In the genomic region with DNA sequence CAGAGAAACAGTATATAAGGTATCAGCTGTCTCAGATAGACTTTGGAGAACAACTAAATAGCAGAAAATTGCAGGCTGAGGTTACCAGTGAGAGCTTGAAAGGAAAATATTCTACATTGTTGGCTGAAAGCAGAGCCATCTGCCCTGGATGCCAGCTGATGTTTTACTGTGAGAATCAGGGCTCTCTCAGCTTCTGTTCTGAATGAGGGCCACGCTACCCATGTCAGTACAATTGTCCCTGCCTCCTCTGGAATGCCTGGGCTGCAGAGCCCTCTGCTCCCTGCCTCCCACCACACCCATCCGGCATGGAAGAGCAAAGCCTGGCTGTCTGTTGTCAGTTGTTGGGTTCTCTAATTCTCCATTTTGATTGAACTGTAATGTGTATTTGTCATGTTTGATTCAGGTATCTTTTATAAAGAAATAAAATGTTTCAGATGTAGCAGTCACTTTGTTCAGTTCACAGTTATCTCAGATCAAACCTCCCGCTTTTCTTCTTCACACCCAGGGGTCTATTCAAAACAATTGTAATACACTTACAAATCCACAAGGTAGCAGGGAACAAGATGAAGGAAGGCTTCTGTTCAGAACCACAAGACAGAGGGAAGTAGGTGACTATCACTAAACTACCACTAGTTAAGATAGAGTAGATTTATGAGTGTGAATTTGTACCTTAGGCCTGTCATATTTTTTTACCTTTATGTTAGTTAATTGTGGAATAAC, we compare ENCODE assay signal across 20 mouse cellular contexts.
DNase-seq lines count a peak whose midpoint lies in the region; ATAC-seq and TF ChIP-seq lines count a peak whose summit lies in the region.
"Had no signal": no experiment of that assay in that cellular context is flagged by ENCODE, and none has a peak within 500 bp of the region (broad histone marks: within the 10 kb centered on the region; RNA-seq: fewer than 3 reads in every experiment).

No protein-coding gene starts in this region.

- no peak overlapping the region for H3K4me2 ChIP-seq in hindbrain, embryonic 11.5 days (replicated peaks; ENCODE audit: low read depth, low read length)
- H3K4me2 ChIP-seq in hindbrain, embryonic 14.5 days (replicated peaks) = no peak overlapping the region
- no peak overlapping the region for H3K4me2 ChIP-seq in neural tube, embryonic 13.5 days
- H3K4me2 ChIP-seq: heart, embryonic 11.5 days had no signal

- TF ChIP-seq POLR2A in brain, embryonic 14.5 days (IDR thresholded peaks at IDR 0.05; ENCODE audit: borderline replicate concordance, extremely low read depth, insufficient read depth, insufficient read length, poor library complexity, severe bottlenecking) = no peak

- no peaks in the 10 kb centered on the region for H3K9me3 ChIP-seq in hindbrain, embryonic 11.5 days (ENCODE audit: control insufficient read depth, low read length)
- H3K9me3 ChIP-seq in hindbrain, embryonic 14.5 days (ENCODE audit: control insufficient read depth, low read length) = no peaks in the 10 kb centered on the region
- no peaks in the 10 kb centered on the region for H3K9me3 ChIP-seq in neural tube, embryonic 13.5 days
- H3K9me3 ChIP-seq in heart, embryonic 10.5 days = no peaks in the 10 kb centered on the region

- no peak for TF ChIP-seq CTCF in brain, embryonic 14.5 days (IDR thresholded peaks at IDR 0.05; ENCODE audit: borderline replicate concordance, extremely low read depth, insufficient read depth, insufficient read length)

- DNase-seq in embryo, embryonic 10.5 days (ENCODE audit: low spot score) = peak; percentile 14
- DNase-seq in embryo, embryonic 9.5 days (ENCODE audit: extremely low spot score) = no peak
- peak; percentile 7 for DNase-seq in hindbrain, embryonic 11.5 days (ENCODE audit: low spot score)
- DNase-seq in hindbrain, embryonic 14.5 days (ENCODE audit: low spot score) = no peak
- peak; percentile 43 for DNase-seq in brain, embryonic 14.5 days (ENCODE audit: low read depth)
- no peak for DNase-seq in heart, embryonic 10.5 days (ENCODE audit: low spot score)
- DNase-seq in testis, postnatal 14 days (ENCODE audit: low spot score) = no peak
- DNase-seq: adrenal gland, adult 2 months; heart, postnatal 36 days; kidney, postnatal 25 days; liver, postnatal 0 days; lung, postnatal 36 days; right cerebral cortex, adult 18-20 months; thymus, postnatal 36 days had no signal

- H3K4me1 ChIP-seq in hindbrain, embryonic 11.5 days (replicated peaks; ENCODE audit: control insufficient read depth, insufficient read depth, low read length) = no peaks in the 10 kb centered on the region
- H3K4me1 ChIP-seq in hindbrain, embryonic 14.5 days (replicated peaks; ENCODE audit: control insufficient read depth, insufficient read depth, low read length) = no peaks in the 10 kb centered on the region
- H3K4me1 ChIP-seq in neural tube, embryonic 13.5 days (replicated peaks) = peaks cover 16% of the 10 kb centered on the region
- H3K4me1 ChIP-seq in heart, embryonic 10.5 days = no peaks in the 10 kb centered on the region

- no peaks in the 10 kb centered on the region for H3K27me3 ChIP-seq in hindbrain, embryonic 11.5 days (ENCODE audit: control insufficient read depth, insufficient read depth, low read length)
- no peaks in the 10 kb centered on the region for H3K27me3 ChIP-seq in hindbrain, embryonic 14.5 days (ENCODE audit: control insufficient read depth, insufficient read depth, low read length)
- no peaks in the 10 kb centered on the region for H3K27me3 ChIP-seq in neural tube, embryonic 13.5 days
- no peaks in the 10 kb centered on the region for H3K27me3 ChIP-seq in heart, embryonic 10.5 days (ENCODE audit: insufficient read depth, poor library complexity, severe bottlenecking)
- H3K27me3 ChIP-seq: CH12.LX had no signal

- H3K4me3 ChIP-seq in hindbrain, embryonic 11.5 days (ENCODE audit: low read depth, low read length) = no peak overlapping the region
- no peak overlapping the region for H3K4me3 ChIP-seq in hindbrain, embryonic 14.5 days (replicated peaks; ENCODE audit: low read length)
- no peak overlapping the region for H3K4me3 ChIP-seq in neural tube, embryonic 13.5 days
- no peak overlapping the region for H3K4me3 ChIP-seq in heart, embryonic 10.5 days
- H3K4me3 ChIP-seq: erythroblast, embryonic 14.5 days had no signal

- H3K27ac ChIP-seq in hindbrain, embryonic 11.5 days (ENCODE audit: low read depth, low read length) = no peak overlapping the region
- H3K27ac ChIP-seq in hindbrain, embryonic 14.5 days = no peak overlapping the region
- peak overlapping the region; percentile 46; the same call in 1 of the 2 replicates for H3K27ac ChIP-seq in neural tube, embryonic 13.5 days (replicated peaks)
- no peak overlapping the region for H3K27ac ChIP-seq in heart, embryonic 10.5 days
- H3K27ac ChIP-seq: stomach, postnatal 0 days had no signal

- WGBS in hindbrain, embryonic 11.5 days = 48% methylated on average over 3 of the region's 3 CpGs
- WGBS in hindbrain, embryonic 14.5 days = 27% methylated on average over 3 of the region's 3 CpGs
- WGBS in neural tube, embryonic 13.5 days = 20% methylated on average over 3 of the region's 3 CpGs
- WGBS in heart, embryonic 10.5 days = 50% methylated on average over 3 of the region's 3 CpGs

- H3K9ac ChIP-seq in hindbrain, embryonic 11.5 days (ENCODE audit: low read depth, low read length) = no peak overlapping the region
- H3K9ac ChIP-seq in hindbrain, embryonic 14.5 days = no peak overlapping the region
- H3K9ac ChIP-seq in neural tube, embryonic 13.5 days = no peak overlapping the region
- H3K9ac ChIP-seq: liver, postnatal 0 days had no signal

- no peaks in the 10 kb centered on the region for H3K36me3 ChIP-seq in hindbrain, embryonic 11.5 days (ENCODE audit: control insufficient read depth, insufficient read depth, low read length)
- H3K36me3 ChIP-seq in hindbrain, embryonic 14.5 days (replicated peaks; ENCODE audit: control insufficient read depth, insufficient read depth) = no peaks in the 10 kb centered on the region
- H3K36me3 ChIP-seq in neural tube, embryonic 13.5 days = no peaks in the 10 kb centered on the region
- H3K36me3 ChIP-seq in heart, embryonic 10.5 days = no peaks in the 10 kb centered on the region

- peak; percentile 73; the same call in 1 of the 2 replicates for ATAC-seq in hindbrain, embryonic 11.5 days (ENCODE audit: low FRiP score)
- no peak; the same call in 1 of the 2 replicates for ATAC-seq in hindbrain, embryonic 14.5 days (ENCODE audit: low FRiP score)
- peak; percentile 90; the same call in 1 of the 2 replicates for ATAC-seq in neural tube, embryonic 13.5 days (ENCODE audit: low read depth)
- ATAC-seq: intestine, postnatal 0 days; liver, postnatal 0 days had no signal

Comparison
In these comparisons a context has a peak if more than half of its experiments do, and no peak if none do; other contexts are left out.
1. DNase-seq: peak in embryo, embryonic 10.5 days (single experiment), hindbrain, embryonic 11.5 days (single experiment) and brain, embryonic 14.5 days (single experiment); none in embryo, embryonic 9.5 days (single experiment), hindbrain, embryonic 14.5 days (single experiment), heart, embryonic 10.5 days (single experiment) and testis, postnatal 14 days (single experiment).